Mouse (Mus musculus) liver, embryonic 12.5 days (tissue): ENCODE data around the gene Rhoj. TPM values are rescaled to one million over a fixed set of nuclear protein-coding genes. Genes with fewer than 3 reads are reported as not detected.

Source experiments
- ATAC-seq: fragments of 200-750 bp; cut with Nextera tagmentation; 2 replicates; pipeline ENCODE4 v1.8.0; 2017; ENCODE audit warnings: moderate number of reproducible peaks, mild to moderate bottlenecking, moderate library complexity
- H3K27ac ChIP-seq: fragments of 300-500 bp; sonication (generic); 2 replicates; pipeline ENCODE4 v1.5.1; 2016; ENCODE audit warnings: mild to moderate bottlenecking
- H3K27me3 ChIP-seq: fragments of 300-500 bp; sonication (generic); replicated peaks from 2 replicates; pipeline ENCODE4 v1.6.1; 2016; ENCODE audit warnings: mild to moderate bottlenecking, moderate library complexity
- H3K36me3 ChIP-seq: fragments of 300-500 bp; sonication (generic); 2 replicates; pipeline ENCODE4 v1.6.1; 2016; ENCODE audit warnings: mild to moderate bottlenecking, moderate library complexity
- H3K4me1 ChIP-seq: fragments of 300-500 bp; sonication (generic); 2 replicates; pipeline ENCODE4 v1.6.1; 2016
- H3K4me2 ChIP-seq: fragments of 300-500 bp; sonication (generic); 2 replicates; pipeline ENCODE4 v1.6.1; 2016; ENCODE audit warnings: mild to moderate bottlenecking, moderate library complexity
- H3K4me3 ChIP-seq: fragments of 300-500 bp; sonication (generic); 2 replicates; pipeline ENCODE4 v1.5.1; 2016; ENCODE audit warnings: mild to moderate bottlenecking, moderate library complexity
- H3K9ac ChIP-seq: fragments of 300-500 bp; sonication (generic); 2 replicates; pipeline ENCODE4 v1.6.1; 2016; ENCODE audit warnings: mild to moderate bottlenecking, moderate library complexity
- H3K9me3 ChIP-seq: fragments of 300-500 bp; sonication (generic); replicated peaks from 2 replicates; pipeline ENCODE4 v1.6.1; 2016; ENCODE audit warnings: mild to moderate bottlenecking, moderate library complexity
- WGBS: fragments of 180-500 bp; shearing (Covaris S2); methylation state at CpG from one replicate; pipeline ENCODE4 v1.1.7; 2016; ENCODE audit not compliant: insufficient replicate concordance; 5-methylcytosine and 5-hydroxymethylcytosine counted together
- polyA plus RNA-seq: library from polyadenylated mRNA; unstranded; fragments of >200 nt; fragmentation: Nextera tagmentation; extraction: Ambion mirVana; gene quantifications from 2 replicates; pipeline ENCODE4 v1.2.1, GENCODE M21; 2016

Rhoj gene
- polyA plus RNA-seq, 1 experiment from 2014 or later: 9.3 TPM

GRCm38 (mm10) chr12:75374437-75374836 is 66.3 kb downstream of the Rhoj start:
- no peak for ATAC-seq
- Histone ChIP-seq H3K27ac (no peak overlapping the region), H3K4me2 (no peak overlapping the region), H3K27me3 (no peaks in the 10 kb centered on the region), H3K36me3 (no peaks in the 10 kb centered on the region), H3K4me1 (no peaks in the 10 kb centered on the region), H3K9me3 (no peaks in the 10 kb centered on the region), H3K9ac (no peak overlapping the region), H3K4me3 (no peak overlapping the region)
- WGBS: 89% methylated on average over 10 of the region's 10 CpGs

DNA sequence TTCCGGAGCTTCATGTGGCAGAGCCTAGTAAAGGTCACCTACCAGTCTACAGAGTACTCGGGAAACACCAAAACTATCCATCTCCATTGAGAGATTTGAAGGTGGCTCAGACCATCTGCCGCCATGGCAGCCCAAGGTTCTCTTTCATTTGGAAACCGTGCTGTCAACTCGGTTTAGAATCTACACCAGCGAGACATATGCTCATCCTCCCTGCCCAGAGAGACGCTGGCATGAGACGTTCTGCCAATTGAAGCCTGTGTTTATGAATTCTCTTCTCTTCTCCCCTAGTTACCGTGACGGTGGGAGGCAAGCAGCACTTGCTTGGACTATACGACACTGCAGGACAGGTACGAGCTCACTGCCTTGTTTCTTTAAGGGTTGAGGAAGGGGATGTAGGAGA is 66.9 kb downstream of the Rhoj start:
- ATAC-seq: no peak
- no peaks in the 10 kb centered on the region for H3K4me1 ChIP-seq
- H3K36me3 ChIP-seq: no peaks in the 10 kb centered on the region
- no peak overlapping the region for H3K4me3 ChIP-seq
- H3K4me2 ChIP-seq: no peak overlapping the region
- 79% methylated on average over 12 of the region's 12 CpGs for WGBS
- H3K27me3 ChIP-seq: no peaks in the 10 kb centered on the region
- H3K9ac ChIP-seq: no peak overlapping the region
- no peaks in the 10 kb centered on the region for H3K9me3 ChIP-seq
- no peak overlapping the region for H3K27ac ChIP-seq

- no peak for ATAC-seq
- H3K9ac ChIP-seq: no peak overlapping the region
- H3K4me2 ChIP-seq: no peak overlapping the region
- no peaks in the 10 kb centered on the region for H3K4me1 ChIP-seq
- no peaks in the 10 kb centered on the region for H3K36me3 ChIP-seq
- no peak overlapping the region for H3K27ac ChIP-seq
- no peaks in the 10 kb centered on the region for H3K27me3 ChIP-seq
- no peaks in the 10 kb centered on the region for H3K9me3 ChIP-seq
- H3K4me3 ChIP-seq: no peak overlapping the region
- 76% methylated on average over 6 of the region's 6 CpGs for WGBS
Measured at GRCm38 (mm10) chr12:75376126-75376525, 68.0 kb downstream of the Rhoj start.

- Histone ChIP-seq H3K36me3 (no peaks in the 10 kb centered on the region), H3K9me3 (no peaks in the 10 kb centered on the region), H3K27me3 (no peaks in the 10 kb centered on the region), H3K4me2 (no peak overlapping the region), H3K4me3 (no peak overlapping the region), H3K9ac (no peak overlapping the region), H3K4me1 (no peaks in the 10 kb centered on the region), H3K27ac (no peak overlapping the region)
- no peak for ATAC-seq
- WGBS: 74% methylated on average over 9 of the region's 9 CpGs
Measured at GRCm38 (mm10) chr12:75386731-75387130, 78.6 kb downstream of the Rhoj start.

DNA sequence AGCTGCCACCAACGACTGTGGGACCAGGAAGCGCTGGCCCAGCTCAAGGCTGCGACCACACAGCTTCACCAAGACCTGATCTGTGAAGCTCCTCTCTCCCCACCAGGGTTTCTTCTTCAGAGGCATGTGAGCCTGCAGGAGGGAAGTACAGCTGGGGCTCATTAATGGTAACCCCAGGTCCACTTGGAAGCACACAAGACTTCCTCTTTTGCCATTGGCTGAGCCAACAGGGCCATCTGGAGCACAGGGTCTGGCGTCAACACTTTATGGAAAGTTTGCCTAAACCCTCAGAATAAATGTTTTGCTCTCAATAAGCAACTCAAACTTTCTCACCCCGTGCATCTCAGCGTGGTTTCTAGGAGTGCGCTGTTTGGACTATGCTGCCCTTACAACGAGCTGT is 79.0 kb downstream of the Rhoj start:
- no peak for ATAC-seq
- Histone ChIP-seq H3K27ac (no peak overlapping the region), H3K27me3 (no peaks in the 10 kb centered on the region), H3K36me3 (no peaks in the 10 kb centered on the region), H3K9me3 (no peaks in the 10 kb centered on the region), H3K4me1 (no peaks in the 10 kb centered on the region), H3K4me2 (no peak overlapping the region), H3K4me3 (no peak overlapping the region), H3K9ac (no peak overlapping the region)
- WGBS: 75% methylated on average over 8 of the region's 8 CpGs

- no peak overlapping the region for H3K9ac ChIP-seq
- H3K4me3 ChIP-seq: no peak overlapping the region
- H3K9me3 ChIP-seq: no peaks in the 10 kb centered on the region
- H3K36me3 ChIP-seq: no peaks in the 10 kb centered on the region
- H3K4me1 ChIP-seq: no peaks in the 10 kb centered on the region
- H3K27ac ChIP-seq: no peak overlapping the region
- no peak overlapping the region for H3K4me2 ChIP-seq
- no peak for ATAC-seq
- WGBS: 81% methylated on average over 15 of the region's 15 CpGs
- no peaks in the 10 kb centered on the region for H3K27me3 ChIP-seq
Measured at GRCm38 (mm10) chr12:75387846-75388245, 79.7 kb downstream of the Rhoj start.

GRCm38 (mm10) chr12:75388521-75388920 is 80.4 kb downstream of the Rhoj start:
- WGBS: 78% methylated on average over 9 of the region's 9 CpGs
- no peaks in the 10 kb centered on the region for H3K4me1 ChIP-seq
- no peak overlapping the region for H3K27ac ChIP-seq
- no peak overlapping the region for H3K9ac ChIP-seq
- no peak overlapping the region for H3K4me2 ChIP-seq
- no peaks in the 10 kb centered on the region for H3K36me3 ChIP-seq
- ATAC-seq: no peak
- no peaks in the 10 kb centered on the region for H3K9me3 ChIP-seq
- H3K4me3 ChIP-seq: no peak overlapping the region
- no peaks in the 10 kb centered on the region for H3K27me3 ChIP-seq

DNA sequence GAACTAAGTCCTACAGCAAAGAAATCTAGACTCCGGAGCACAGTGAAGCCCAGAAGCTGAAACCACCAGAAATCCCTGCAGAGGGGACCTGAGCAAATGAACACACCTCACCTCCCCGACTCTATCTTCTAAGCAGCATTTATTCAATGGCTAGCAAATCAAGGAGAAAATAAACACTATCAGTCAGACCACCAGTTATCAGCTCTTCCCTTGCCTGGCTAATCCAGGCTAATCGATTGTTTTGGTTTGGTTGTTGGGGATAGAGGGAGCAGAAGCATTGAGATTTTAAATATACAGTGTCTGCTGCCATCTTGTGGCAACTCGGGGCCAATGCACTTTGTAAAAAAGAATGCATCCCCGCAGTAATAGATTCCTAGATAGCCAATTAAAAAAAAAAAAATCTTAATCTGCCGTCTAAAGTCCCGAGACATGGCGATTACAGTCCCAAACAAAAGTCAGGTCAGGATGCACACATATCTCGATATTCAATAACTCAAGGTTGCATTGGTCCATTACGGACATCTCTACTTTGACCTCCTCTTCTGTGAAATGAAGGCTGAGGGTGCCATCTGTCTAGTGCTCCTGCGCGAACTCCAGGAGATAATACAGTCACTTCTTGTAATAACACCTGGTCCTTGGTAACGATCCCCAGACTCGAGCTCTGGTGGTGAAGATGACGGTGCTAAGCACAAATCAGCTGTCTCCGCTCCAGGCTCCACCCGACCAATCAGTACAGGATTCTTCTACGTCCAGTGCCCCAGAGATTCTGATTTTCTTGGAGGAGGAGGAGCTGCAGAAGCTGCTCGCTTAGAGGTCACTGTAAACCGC is 81.4 kb downstream of the Rhoj start:
- no peak overlapping the region for H3K4me2 ChIP-seq
- H3K4me3 ChIP-seq: no peak overlapping the region
- H3K36me3 ChIP-seq: no peaks in the 10 kb centered on the region
- ATAC-seq: no peak
- H3K27me3 ChIP-seq: no peaks in the 10 kb centered on the region
- no peak overlapping the region for H3K27ac ChIP-seq
- WGBS: 43% methylated on average over 20 of the region's 20 CpGs
- H3K4me1 ChIP-seq: no peaks in the 10 kb centered on the region
- no peak overlapping the region for H3K9ac ChIP-seq
- H3K9me3 ChIP-seq: no peaks in the 10 kb centered on the region

DNA sequence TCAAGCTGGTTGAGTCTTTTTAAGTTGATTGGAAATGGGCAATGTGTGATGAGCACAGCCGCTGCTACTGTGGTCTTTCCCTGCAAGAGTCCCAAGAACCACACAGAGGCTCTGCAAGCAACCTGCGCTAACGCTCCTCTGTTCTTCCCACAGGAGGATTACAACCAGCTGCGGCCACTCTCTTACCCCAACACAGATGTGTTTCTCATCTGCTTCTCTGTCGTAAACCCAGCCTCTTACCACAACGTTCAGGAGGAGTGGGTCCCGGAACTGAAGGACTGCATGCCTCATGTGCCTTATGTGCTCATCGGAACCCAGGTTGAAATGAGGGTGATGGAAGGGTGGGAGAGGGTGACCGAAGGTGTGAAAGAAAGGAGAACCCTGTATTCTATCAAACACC is 83.4 kb downstream of the Rhoj start:
- WGBS: 68% methylated on average over 9 of the region's 9 CpGs
- Histone ChIP-seq H3K36me3 (no peaks in the 10 kb centered on the region), H3K9ac (no peak overlapping the region), H3K27ac (no peak overlapping the region), H3K4me1 (no peaks in the 10 kb centered on the region), H3K9me3 (no peaks in the 10 kb centered on the region), H3K4me2 (no peak overlapping the region), H3K4me3 (no peak overlapping the region), H3K27me3 (no peaks in the 10 kb centered on the region)
- ATAC-seq: no peak

GRCm38 (mm10) chr12:75394011-75394773 is 86.1 kb downstream of the Rhoj start:
- Histone ChIP-seq H3K36me3 (no peaks in the 10 kb centered on the region), H3K4me2 (no peak overlapping the region), H3K9ac (no peak overlapping the region), H3K4me1 (no peaks in the 10 kb centered on the region), H3K27me3 (no peaks in the 10 kb centered on the region), H3K27ac (no peak overlapping the region), H3K9me3 (no peaks in the 10 kb centered on the region), H3K4me3 (no peak overlapping the region)
- WGBS: 77% methylated on average over 20 of the region's 20 CpGs
- no peak for ATAC-seq

DNA sequence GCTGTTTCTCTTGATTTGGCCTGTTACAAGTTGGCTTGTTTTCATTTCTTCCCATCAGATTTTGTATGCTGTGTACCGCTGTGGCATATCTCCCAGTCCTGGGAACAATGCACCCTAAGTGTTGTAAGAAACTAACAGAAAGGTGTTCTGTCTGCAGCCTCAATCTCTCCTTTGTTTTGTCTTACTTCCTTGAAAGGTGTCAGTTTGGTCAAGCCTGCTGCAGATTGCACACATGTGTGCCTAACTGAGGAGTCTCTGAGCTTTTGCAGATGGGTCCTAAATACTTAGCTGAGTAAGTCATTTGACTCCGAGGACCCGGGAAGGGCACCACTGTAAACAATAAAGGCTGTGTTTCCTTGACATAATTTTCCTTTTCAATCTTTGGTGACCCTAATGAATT is 88.5 kb downstream of the Rhoj start:
- Histone ChIP-seq H3K27me3 (no peaks in the 10 kb centered on the region), H3K9ac (no peak overlapping the region), H3K4me3 (no peak overlapping the region), H3K9me3 (no peaks in the 10 kb centered on the region), H3K4me2 (no peak overlapping the region), H3K4me1 (no peaks in the 10 kb centered on the region), H3K27ac (no peak overlapping the region), H3K36me3 (no peaks in the 10 kb centered on the region)
- 75% methylated on average over 3 of the region's 3 CpGs for WGBS
- no peak for ATAC-seq

- 59% methylated on average over 7 of the region's 7 CpGs for WGBS
- Histone ChIP-seq H3K9me3 (no peaks in the 10 kb centered on the region), H3K4me2 (no peak overlapping the region), H3K27ac (no peak overlapping the region), H3K36me3 (no peaks in the 10 kb centered on the region), H3K27me3 (no peaks in the 10 kb centered on the region), H3K4me1 (no peaks in the 10 kb centered on the region), H3K4me3 (no peak overlapping the region), H3K9ac (no peak overlapping the region)
- no peak for ATAC-seq
Measured at GRCm38 (mm10) chr12:75397077-75397476, 89.0 kb downstream of the Rhoj start.
